Mouse (Mus musculus): Measurements from ENCODE around the gene Dnajc6. TPM values are rescaled to one million over a fixed set of nuclear protein-coding genes. Genes with fewer than 3 reads are reported as not detected.
A peak's percentile ranks its signal among the peaks of the same experiment; 100 is the strongest.

Gene Dnajc6
- total and polyA plus RNA-seq, 3 experiments = 0.29 to 0.41 (median 0.35) TPM

DNA sequence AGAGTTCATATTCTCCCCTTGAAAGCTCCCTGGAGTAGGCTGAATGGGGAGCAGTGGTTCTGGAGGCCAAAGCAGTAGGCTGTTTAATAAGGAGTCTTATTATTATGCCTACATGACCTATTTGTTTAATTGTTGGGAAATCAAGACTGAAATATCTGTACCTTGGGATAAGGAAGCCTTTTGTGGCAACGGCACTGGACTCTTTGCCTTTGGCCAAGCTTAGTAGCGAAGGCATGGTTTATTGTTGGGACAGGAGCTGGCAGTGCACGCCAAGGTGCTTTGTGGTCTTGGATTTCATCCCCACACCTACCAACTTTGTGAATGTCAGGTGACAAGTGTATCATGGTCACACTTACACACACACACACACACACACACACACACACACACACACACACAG is 93.3 kb downstream of the Dnajc6 start:
- Histone ChIP-seq H3K36me3 (ENCODE audit: control insufficient read depth, insufficient read depth, low read length) (no peaks in the 10 kb centered on the region), H3K9ac (ENCODE audit: low read depth, low read length) (no peak overlapping the region), H3K27me3 (ENCODE audit: control insufficient read depth, insufficient read depth, low read length) (no peaks in the 10 kb centered on the region), H3K4me1 (ENCODE audit: control insufficient read depth, insufficient read depth, low read length) (no peaks in the 10 kb centered on the region), H3K27ac (no peak overlapping the region), H3K79me2 (replicated peaks; ENCODE audit: control insufficient read depth, insufficient read depth, low read length) (no peaks in the 10 kb centered on the region), H3K4me3 (no peak overlapping the region)
- no peak for TF ChIP-seq EP300 (IDR thresholded peaks at IDR 0.05; ENCODE audit: insufficient read depth, low read depth, low read length)
- TF ChIP-seq CTCF (IDR thresholded peaks at IDR 0.05) = no peak
- TF ChIP-seq POLR2A (IDR thresholded peaks at IDR 0.05; ENCODE audit: insufficient read depth, low read depth, low read length) = no peak
- intact Hi-C loops (cut with DNase I) = no loop called here
- DNase-seq = no peak
- WGBS = 91% methylated on average over 3 of the region's 3 CpGs

DNA sequence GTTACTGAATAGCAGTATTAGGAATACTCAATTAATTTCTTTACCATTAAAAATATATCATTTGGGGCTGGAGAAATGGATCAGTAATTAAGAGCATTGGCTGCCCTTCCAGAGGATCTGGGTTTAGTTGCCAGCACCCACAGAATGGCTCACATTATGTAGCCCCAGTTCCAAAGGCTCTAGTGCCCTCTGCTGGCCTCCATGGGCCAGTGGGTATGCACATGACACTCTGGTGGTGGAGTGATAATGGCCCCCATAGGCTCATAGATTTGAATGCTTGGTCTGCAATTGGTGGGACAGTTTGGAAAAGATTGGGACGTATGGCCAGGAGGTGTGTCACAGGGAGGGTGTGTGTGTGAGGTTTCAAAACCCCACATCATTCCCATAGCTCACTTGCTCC is 95.0 kb downstream of the Dnajc6 start:
- H3K27me3 ChIP-seq (ENCODE audit: control insufficient read depth, insufficient read depth, low read length) = no peaks in the 10 kb centered on the region
- H3K4me1 ChIP-seq (ENCODE audit: control insufficient read depth, insufficient read depth, low read length) = no peaks in the 10 kb centered on the region
- WGBS = 93% methylated on average over 1 of the region's 1 CpGs
- no peak overlapping the region for H3K4me3 ChIP-seq
- TF ChIP-seq CTCF (IDR thresholded peaks at IDR 0.05) (0 out of 2 replicates have a peak, but pooled peaks have one; percentile 23), POLR2A (IDR thresholded peaks at IDR 0.05; ENCODE audit: insufficient read depth, low read depth, low read length) (no peak)
- no peaks in the 10 kb centered on the region for H3K79me2 ChIP-seq (replicated peaks; ENCODE audit: control insufficient read depth, insufficient read depth, low read length)
- no peak overlapping the region for H3K27ac ChIP-seq
- intact Hi-C loops (cut with DNase I) = no loop called here
- no peaks in the 10 kb centered on the region for H3K36me3 ChIP-seq (ENCODE audit: control insufficient read depth, insufficient read depth, low read length)
- H3K9ac ChIP-seq (ENCODE audit: low read depth, low read length) = no peak overlapping the region
- no peak for DNase-seq

DNA sequence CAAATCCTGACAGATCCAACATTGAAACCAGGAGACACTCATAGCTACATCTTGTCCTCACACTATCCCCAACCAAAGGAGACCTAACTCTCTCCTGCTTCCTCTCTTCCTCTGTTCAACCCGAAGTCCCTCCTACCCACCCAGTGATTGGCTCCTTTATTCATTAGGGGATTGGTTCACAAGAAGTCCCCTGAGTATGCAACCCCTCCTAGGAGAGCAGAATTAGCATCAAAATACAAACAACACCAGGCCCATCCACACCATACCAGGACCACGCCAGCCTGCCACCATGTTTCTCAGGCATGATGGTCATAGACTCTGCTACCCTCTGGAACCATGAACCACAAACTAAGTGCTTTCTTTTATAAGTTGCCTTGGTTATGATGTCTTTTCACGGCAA is 96.0 kb downstream of the Dnajc6 start:
- Histone ChIP-seq H3K27ac (no peak overlapping the region), H3K4me1 (ENCODE audit: control insufficient read depth, insufficient read depth, low read length) (no peaks in the 10 kb centered on the region), H3K36me3 (ENCODE audit: control insufficient read depth, insufficient read depth, low read length) (no peaks in the 10 kb centered on the region), H3K27me3 (ENCODE audit: control insufficient read depth, insufficient read depth, low read length) (no peaks in the 10 kb centered on the region), H3K4me3 (no peak overlapping the region), H3K9ac (ENCODE audit: low read depth, low read length) (no peak overlapping the region), H3K79me2 (replicated peaks; ENCODE audit: control insufficient read depth, insufficient read depth, low read length) (no peaks in the 10 kb centered on the region)
- TF ChIP-seq POLR2A (IDR thresholded peaks at IDR 0.05; ENCODE audit: insufficient read depth, low read depth, low read length) (no peak), EP300 (IDR thresholded peaks at IDR 0.05; ENCODE audit: insufficient read depth, low read depth, low read length) (no peak), CTCF (IDR thresholded peaks at IDR 0.05) (no peak)
- intact Hi-C loops (cut with DNase I) = no loop called here
- WGBS = 80% methylated on average over 3 of the region's 3 CpGs
- no peak for DNase-seq

DNA sequence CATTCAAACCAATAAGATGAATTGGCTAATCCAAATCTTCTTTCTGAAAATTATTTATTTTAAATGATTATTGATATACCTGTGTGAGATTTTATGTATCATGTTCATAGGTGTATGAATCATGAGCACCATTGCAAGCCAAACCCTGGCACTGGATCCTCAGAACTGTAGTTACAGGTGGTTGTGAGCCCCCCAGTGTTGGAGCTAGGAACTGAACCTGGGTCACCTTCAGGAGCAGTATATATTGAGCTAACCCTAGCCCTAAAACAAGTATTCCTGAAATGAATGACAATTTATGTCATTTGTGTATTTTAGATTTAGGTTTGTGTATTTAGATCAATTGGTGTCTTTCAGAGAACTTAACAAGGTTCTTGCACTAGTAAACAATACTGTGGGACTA is 105.3 kb downstream of the Dnajc6 start:
- no peak for DNase-seq
- intact Hi-C loops (cut with DNase I) = no loop called here
- TF ChIP-seq CTCF (IDR thresholded peaks at IDR 0.05) (peak; percentile 48), POLR2A (IDR thresholded peaks at IDR 0.05; ENCODE audit: insufficient read depth, low read depth, low read length) (no peak)
- no peaks in the 10 kb centered on the region for H3K79me2 ChIP-seq (replicated peaks; ENCODE audit: control insufficient read depth, insufficient read depth, low read length)
- no peak overlapping the region for H3K27ac ChIP-seq
- H3K27me3 ChIP-seq (ENCODE audit: control insufficient read depth, insufficient read depth, low read length) = no peaks in the 10 kb centered on the region
- H3K4me1 ChIP-seq (ENCODE audit: control insufficient read depth, insufficient read depth, low read length) = no peaks in the 10 kb centered on the region
- H3K36me3 ChIP-seq (ENCODE audit: control insufficient read depth, insufficient read depth, low read length) = no peaks in the 10 kb centered on the region
- no peak overlapping the region for H3K4me3 ChIP-seq
- no peak overlapping the region for H3K9ac ChIP-seq (ENCODE audit: low read depth, low read length)

DNA sequence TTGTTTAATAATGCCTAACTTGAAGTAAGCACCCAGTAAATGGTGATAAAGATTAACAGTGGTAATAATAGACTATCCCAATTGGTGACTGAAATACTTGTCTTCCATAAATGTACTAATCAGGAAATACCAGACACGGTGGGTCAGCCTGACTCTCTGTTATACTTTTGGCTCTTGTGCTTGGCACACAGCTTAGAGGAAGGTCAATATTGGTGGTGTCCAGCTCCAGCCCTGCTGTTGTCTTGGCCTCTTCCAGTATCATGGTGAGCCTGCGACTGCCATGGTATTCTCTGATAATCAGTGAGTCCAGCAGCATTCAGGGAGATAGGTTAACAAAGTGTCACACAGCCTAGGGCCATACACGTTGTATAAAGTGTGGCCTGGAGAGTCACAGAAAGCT is 107.2 kb downstream of the Dnajc6 start:
- H3K36me3 ChIP-seq (ENCODE audit: control insufficient read depth, insufficient read depth, low read length) = no peaks in the 10 kb centered on the region
- intact Hi-C loops (cut with DNase I) = no loop called here
- DNase-seq = no peak
- H3K79me2 ChIP-seq (replicated peaks; ENCODE audit: control insufficient read depth, insufficient read depth, low read length) = no peaks in the 10 kb centered on the region
- no peak overlapping the region for H3K9ac ChIP-seq (ENCODE audit: low read depth, low read length)
- TF ChIP-seq EP300 (IDR thresholded peaks at IDR 0.05; ENCODE audit: insufficient read depth, low read depth, low read length) = no peak
- TF ChIP-seq POLR2A (IDR thresholded peaks at IDR 0.05; ENCODE audit: insufficient read depth, low read depth, low read length) = no peak
- no peak for TF ChIP-seq CTCF (IDR thresholded peaks at IDR 0.05)
- WGBS = 37% methylated on average over 3 of the region's 3 CpGs
- H3K4me1 ChIP-seq (ENCODE audit: control insufficient read depth, insufficient read depth, low read length) = no peaks in the 10 kb centered on the region
- no peak overlapping the region for H3K27ac ChIP-seq
- H3K4me3 ChIP-seq = no peak overlapping the region
- no peaks in the 10 kb centered on the region for H3K27me3 ChIP-seq (ENCODE audit: control insufficient read depth, insufficient read depth, low read length)

DNA sequence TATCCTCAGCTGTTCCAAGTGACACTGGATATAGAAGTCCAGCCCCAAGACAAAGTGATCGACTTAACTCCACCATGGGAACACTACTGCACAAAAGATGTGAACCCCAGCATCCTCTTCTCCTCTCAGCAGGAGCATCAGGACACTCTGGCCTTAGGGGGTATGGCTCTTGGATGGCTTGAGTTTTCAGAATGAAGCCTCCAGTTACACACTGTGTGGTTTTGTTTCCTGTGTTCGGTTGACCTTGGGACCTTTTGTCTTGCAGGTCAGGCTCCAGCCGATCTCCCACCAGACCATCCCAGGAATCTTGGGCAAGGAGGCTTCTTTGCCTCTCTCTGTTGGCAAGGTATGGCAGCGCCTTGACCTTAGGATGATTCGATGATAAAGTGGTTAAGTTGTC is 120.1 kb downstream of the Dnajc6 start:
- no peaks in the 10 kb centered on the region for H3K4me1 ChIP-seq (ENCODE audit: control insufficient read depth, insufficient read depth, low read length)
- H3K4me3 ChIP-seq = no peak overlapping the region
- no peak overlapping the region for H3K27ac ChIP-seq
- H3K36me3 ChIP-seq (ENCODE audit: control insufficient read depth, insufficient read depth, low read length) = no peaks in the 10 kb centered on the region
- WGBS = 76% methylated on average over 5 of the region's 5 CpGs
- H3K27me3 ChIP-seq (ENCODE audit: control insufficient read depth, insufficient read depth, low read length) = no peaks in the 10 kb centered on the region
- no peak for TF ChIP-seq EP300 (IDR thresholded peaks at IDR 0.05; ENCODE audit: insufficient read depth, low read depth, low read length)
- TF ChIP-seq CTCF (IDR thresholded peaks at IDR 0.05) = no peak
- TF ChIP-seq POLR2A (IDR thresholded peaks at IDR 0.05; ENCODE audit: insufficient read depth, low read depth, low read length) = no peak
- H3K9ac ChIP-seq (ENCODE audit: low read depth, low read length) = no peak overlapping the region
- no peaks in the 10 kb centered on the region for H3K79me2 ChIP-seq (replicated peaks; ENCODE audit: control insufficient read depth, insufficient read depth, low read length)
- DNase-seq = no peak
- intact Hi-C loops (cut with DNase I) = no loop called here
